Mouse (Mus musculus) heart, postnatal 4 days (tissue): ENCODE data around the gene Rfpl4b. TPM values are rescaled to one million over a fixed set of nuclear protein-coding genes. Genes with fewer than 3 reads are reported as not detected.
A peak's percentile ranks its signal among the peaks of the same experiment; 100 is the strongest.
"Not testable (repeated sequence)": the region's sequence is repeated elsewhere in the genome, so short reads cannot be mapped to it uniquely, and the experiment has no call there.

Experiments used
- DNase-seq: peaks from one replicate; pipeline ENCODE4 v3.0.0; 2021
- total RNA-seq, 2 experiments: library from RNA; stranded (reverse); gene quantifications; 2 replicates each; pipeline ENCODE4 v1.2.3; 2021

The Rfpl4b gene
- not detected for total RNA-seq

DNA sequence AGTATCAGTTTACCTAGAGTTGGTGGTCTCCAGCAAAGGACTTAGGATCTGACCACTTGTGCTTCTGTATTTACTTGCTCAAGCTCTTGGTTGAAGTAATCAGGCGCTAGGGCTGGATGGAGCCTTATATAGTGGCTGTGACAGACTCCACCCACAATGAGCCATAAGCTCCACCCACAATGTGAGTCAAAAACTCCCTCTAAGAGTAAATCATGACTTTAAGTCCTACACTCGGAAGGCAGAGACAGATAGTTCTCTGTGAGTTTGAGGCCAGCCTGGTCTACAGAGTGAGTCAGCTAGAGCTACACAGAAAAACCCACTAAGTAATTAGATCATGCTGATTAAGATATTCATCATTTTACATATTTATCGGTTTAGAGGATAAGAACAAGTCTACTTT is at the start of gene Rfpl4b:
Gene Rfpl4b, minus strand, starts transcription at position 101 of the 400 bp plus-strand sequence.
- DNase-seq = no peak

DNA sequence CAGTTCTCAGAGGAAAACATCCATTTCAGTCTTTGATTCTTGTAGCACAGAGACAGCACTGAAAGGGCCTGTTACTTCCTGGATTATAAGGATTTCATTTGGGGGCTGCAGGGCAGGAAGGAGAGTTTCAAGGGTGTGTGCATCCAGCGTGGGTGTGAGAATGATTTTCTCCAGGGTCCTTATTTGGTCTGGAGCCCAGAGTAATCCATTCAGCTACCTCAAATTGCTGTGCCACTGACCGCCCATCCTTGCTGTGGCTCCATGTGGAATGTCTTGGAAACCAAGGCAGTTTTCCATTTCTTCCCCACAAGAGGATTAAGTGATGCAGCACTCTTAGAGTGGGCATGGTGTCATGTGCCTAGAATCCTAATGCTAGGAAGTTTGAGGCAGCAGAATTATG is 33.6 kb upstream of the Rfpl4b start:
- DNase-seq = no peak

DNA sequence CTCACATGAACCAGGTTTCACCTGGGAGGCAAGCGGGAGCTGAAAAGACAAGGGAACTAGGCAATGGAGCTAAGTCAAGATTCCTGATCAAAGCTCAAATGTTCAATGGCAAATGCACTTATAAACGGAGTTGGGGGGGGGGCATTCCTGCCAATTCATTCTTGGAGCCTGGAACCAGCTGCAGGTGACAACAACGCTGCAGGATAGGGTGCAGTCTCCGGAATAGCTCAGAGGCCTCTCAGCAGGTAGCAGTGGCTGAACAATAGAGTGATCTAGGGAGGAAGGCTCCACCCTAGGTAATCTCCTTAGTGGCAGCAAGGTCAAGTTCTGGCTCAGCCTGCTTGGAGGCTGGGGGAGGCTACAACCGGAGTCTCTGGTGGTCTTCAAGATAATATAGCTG is 28.4 kb upstream of the Rfpl4b start:
- not testable (repeated sequence) for DNase-seq

DNA sequence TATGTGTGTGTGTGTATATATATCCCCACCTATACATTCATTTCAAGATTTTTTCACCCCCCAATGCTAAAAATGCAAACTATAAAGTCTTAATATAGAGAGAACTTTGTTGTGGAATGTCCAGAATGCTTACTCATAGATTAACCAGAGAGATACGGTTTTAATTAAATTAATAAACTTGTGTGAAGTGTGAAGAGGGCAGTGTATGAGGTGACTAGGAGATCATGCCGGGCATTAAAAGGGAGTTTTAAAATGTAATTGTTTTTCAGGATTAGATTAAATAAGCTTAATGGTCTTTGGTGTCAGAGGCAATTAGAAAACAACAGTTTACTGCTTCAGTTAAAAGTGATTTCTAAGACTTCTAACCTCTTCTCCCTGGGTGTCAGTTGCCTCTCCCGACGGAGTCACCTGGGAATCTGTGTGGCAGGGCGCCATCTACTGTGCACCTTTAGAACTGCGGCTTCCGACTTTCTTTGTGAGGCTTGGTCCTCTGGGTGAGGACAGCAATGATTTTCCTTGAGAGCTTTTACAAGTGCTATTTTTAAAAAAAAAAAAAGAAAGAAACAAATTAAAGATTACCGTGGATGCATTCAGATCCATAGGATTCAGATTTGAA is 27.4 kb upstream of the Rfpl4b start:
- DNase-seq = peak; percentile 81

DNA sequence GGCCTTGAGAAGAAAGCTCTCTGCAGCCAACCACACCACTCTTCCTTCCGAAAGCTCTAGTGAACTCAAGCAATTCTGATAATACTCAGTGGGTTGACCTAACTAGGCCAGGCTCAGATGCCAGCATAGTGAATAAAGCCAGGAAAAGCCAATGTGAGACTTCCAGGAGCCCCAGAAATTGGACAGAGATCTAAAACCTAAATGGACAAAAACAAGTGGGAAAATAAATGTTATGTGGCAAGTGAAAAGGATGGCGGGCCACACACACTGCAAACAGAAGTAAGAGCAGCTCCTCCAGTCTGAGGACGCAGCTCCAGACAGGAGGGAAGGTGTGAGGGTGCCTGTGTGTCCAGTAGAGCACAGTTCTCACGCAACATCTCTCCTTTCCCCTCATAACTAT is 26.7 kb upstream of the Rfpl4b start:
- DNase-seq = no peak

DNA sequence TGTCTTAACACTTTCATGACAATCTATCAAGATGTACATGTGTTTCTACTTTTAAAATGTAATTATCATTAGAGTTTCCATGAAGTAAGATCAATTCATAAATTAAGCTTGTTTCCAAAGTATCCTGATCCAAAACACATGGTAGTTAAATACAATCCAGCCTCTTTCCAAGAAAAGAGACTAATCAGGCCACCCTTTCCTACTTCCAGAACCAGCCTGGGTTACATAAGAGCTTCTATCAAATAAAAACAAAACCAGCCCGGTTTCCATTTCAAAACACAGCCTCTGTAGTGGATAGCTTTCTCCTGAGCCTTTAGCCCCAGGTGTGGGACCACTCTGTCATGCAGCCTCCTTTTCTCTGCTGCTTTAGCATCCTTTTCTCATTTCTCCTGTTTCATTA is 2.2 kb upstream of the Rfpl4b start:
- DNase-seq = no peak

DNA sequence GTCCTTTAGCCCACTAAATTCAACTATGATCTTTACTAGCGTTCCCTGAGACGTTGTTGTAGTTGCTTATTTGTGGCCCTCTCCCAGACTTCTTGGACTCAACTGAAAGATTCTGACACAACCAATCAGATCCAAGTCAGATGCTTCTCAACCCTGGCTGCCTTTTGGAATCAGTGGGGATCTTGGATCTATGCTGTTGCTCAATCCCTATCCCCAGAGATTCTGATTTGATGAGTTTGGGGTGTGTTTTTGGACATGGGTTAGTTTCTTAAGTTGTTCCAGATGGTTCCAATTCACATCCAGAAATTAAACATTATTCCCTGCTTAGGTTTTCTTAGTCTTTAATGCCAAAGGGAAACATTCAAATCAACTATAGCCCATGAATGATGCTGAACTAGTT is 15.5 kb downstream of the Rfpl4b start:
- DNase-seq = no peak

DNA sequence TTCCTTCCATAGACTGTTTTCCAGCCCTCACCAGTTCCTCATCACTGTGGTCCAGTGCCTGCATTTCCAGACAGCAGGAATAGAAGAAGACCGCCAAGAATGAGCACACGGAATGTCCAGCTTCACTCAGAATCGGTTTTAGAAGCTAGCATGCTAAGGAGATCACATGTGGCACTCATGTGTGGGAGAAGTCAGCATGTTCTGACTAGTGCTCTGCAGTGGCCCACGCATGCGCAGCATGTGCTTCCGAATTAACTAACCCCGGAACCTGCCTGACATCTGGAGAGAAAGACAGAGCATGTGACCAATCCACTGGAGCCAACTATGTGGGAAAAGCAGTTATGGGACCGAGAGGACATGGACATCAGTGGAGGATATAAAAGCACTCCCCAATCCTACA is 17.5 kb downstream of the Rfpl4b start:
- DNase-seq = no peak

DNA sequence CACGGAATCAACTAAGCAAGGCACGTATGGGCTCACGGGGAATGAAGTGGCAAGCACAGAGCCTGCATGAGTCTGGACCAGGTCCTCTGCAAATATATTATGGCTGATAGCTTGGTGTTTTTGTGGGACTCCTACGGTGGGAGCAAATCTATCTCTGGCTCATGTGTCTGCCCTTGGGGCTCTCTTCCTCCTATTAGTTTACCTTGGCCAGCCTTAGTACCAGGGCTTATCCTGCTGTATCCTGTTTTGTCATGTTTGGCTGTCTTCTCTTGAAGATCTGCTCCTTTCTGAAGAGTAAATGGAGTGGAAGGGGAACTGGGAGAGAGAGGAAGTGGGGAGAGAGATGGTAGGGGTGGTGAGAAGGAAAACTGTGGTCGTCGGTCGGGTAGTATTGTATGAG is 18.3 kb downstream of the Rfpl4b start:
- DNase-seq = no peak

DNA sequence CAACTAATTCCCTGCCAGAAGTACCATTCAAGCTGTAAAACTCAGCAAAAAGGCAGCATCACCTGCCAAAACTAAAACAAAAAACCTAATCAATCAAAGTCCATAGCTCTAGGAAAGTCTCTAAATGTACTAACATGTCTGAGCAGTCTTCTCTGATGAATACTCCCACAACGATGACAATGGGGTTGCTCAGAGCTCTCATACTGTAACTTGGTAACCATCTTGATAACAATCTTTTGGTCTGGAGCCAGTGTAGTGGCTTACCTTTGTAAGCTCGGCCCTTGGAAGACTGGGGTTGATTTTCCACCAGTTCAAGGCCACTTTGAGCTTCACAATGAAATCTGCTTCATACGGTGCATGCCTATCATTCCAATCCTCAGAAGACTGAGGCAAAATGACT is 33.0 kb downstream of the Rfpl4b start:
- no peak for DNase-seq

Other genes starting within 250 kb of the Rfpl4b start
- gene Lama4, start 143.7 kb upstream of the Rfpl4b start, total RNA-seq = 100 to 1,000 TPM; 225 to 235 TPM